Mouse (Mus musculus): ENCODE results near the gene Usp3. TPM values are rescaled to one million over a fixed set of nuclear protein-coding genes. Genes with fewer than 3 reads are reported as not detected.

Usp3 gene
- total RNA-seq (2021), result 10 to 100 TPM; 60.0 to 71.8 TPM
- long read RNA-seq, experiment 1, full-length matches to known transcripts, result 16 of 26 reads
- long read RNA-seq, experiment 1, partial matches to known transcripts, result 1 of 26 reads
- long read RNA-seq, experiment 1, other reads (novel, unspliced or antisense), result 9 of 26 reads
- long read RNA-seq, experiment 2, full-length matches to known transcripts, result 40 of 61 reads
- long read RNA-seq, experiment 2, partial matches to known transcripts, result 3 of 61 reads
- long read RNA-seq, experiment 2, other reads (novel, unspliced or antisense), result 18 of 61 reads

DNA sequence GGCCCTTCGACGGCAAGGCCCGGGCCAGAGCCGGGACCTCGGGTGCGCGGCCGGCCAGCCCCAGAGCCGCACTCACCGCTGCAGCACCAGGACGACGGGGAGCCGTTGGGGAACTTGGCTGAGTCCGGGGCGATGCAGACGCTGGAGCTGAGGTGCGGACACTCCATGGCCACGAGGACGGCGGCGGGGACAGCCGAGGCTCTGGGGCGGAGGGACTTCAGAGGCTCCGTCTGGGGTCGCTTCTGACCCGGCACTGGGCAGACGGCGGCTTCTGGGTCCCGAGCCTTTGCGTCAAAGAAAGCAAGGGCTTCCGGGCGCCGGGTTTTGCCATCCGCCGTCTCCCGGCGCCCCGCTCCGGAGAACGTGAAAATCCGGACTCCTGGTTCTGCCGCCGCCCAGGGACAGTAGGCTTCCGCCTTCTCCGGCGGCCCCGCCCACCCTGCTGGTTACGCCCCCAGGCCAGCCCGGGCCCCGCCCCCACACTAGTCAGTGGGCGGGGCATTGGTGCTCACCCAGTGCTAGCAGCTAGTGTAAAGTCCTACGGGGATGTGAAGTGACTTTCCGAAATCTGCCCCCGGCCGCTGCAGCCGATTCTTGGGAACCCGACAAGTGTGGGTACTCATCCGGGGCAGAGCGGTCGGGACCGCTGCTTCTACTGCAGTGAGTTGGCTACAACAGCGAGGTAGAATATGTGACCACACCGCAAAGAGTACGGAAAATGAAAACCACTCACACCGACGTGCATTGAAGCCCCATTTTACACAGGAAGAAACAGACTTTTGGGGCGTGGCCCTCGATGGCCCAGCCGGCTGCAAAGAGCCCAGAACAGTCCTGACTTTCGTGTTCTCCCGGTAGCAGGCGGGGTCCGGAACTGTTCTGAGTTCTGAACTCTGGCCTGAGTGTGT, at the start of gene Usp3:
Gene Usp3 (minus strand): TSS at position 435 of the 905 bp plus-strand sequence.
- DNase-seq (ENCODE audit: low spot score in 2 of 2), result peak; percentile 95 to 96

DNA sequence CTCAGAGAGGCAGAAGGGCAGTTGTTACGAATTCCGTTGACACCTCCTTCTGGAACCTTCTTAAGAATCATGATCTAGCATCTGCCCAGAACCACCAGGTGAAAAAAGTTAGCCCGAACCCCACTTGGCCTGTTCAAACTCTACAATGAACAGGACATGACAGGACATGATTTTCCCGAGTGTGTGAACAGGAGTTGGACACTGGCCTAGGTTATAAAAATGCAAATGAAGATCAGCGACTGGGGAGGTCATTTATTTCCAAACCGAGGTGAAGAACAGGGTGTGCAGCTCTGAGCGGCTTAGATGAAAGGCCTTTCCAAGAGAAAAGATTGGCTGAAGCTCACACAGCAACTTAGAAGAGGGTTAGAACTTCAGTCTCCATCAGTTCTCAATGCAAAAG, 47.5 kb upstream of the Usp3 start:
- no peak for DNase-seq (ENCODE audit: low spot score in 2 of 2)

DNA sequence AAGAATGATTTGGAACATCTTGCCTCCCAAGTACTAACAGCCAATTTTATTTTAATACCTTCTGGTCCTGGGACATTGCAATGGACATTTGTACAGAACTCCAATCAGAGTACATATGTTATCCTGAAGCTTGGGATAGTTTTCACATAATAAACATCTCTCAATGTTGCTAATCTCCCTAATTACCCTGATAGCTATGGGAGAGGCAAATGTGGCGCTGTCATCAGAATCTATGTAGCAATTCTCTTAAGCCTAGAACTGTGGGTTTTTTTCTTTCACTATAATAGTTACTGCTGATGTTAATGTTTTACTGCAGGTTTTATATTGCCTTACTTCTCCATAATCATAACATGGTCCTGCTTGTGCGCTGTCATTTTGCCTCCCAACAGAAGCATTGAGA, 46.7 kb upstream of the Usp3 start:
- no peak for DNase-seq (ENCODE audit: low spot score in 2 of 2)

DNA sequence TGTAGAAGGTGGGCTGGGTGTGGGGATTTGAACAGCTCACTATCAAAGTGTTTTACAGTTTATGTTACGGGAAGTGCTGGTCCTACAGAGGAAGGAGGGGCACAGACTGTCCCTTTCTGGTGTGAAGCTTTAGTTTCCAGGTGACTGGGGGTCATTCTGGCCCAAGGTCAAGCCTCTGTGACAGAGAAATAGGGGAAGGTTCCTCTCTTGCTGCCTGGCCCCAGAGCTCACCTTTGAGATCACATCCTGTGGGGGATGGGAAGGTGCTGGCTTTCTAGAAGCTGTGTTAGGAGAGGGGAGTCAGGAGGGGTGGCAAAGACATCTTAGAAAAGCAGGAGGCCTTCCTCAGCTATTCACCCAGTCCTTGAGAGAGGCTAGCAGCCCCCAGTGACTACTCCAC, 39.5 kb upstream of the Usp3 start:
- no peak for DNase-seq (ENCODE audit: low spot score in 2 of 2)

DNA sequence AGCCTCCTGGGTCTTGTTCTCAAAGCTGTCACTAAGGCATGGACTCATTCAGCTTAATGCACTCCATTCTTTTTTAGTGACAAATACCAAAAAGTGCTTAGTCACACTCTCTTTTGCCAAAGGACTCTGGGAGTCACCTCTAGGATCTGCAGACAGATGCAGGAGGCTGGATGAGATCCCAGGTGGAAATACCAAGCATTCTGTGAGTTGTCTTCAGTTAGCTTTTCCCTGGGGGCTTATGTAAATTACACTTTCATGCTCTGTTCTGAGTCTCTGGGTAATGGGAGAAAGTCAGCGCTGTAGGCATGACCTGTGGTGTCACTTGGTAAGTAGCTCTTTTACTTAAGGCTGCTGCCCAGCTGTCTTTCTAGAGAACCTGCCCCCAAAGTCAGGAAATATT, 38.0 kb upstream of the Usp3 start:
- no peak for DNase-seq (ENCODE audit: low spot score in 2 of 2)

DNA sequence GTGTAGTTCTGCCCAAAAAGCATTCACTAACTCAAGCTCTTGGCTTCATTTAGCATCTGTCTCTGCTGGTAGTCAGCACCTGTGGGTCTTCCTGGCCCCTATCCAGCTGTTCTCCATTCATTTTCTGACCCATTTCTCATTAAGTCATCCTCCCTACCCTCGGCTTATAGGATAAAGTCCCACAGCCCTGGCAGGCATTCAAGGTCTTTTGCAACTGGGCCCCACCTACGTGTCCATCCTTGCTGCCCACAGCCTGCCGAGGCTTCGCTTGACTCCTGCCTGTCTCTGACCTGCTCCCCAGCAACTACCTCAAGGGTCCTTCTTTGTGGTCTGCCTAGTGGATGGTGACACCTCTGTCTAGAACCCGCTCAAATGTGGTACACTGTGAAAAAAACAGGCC, 33.7 kb upstream of the Usp3 start:
- peak in 1 of 2 experiments; percentile 24 for DNase-seq (ENCODE audit: low spot score in 2 of 2)

DNA sequence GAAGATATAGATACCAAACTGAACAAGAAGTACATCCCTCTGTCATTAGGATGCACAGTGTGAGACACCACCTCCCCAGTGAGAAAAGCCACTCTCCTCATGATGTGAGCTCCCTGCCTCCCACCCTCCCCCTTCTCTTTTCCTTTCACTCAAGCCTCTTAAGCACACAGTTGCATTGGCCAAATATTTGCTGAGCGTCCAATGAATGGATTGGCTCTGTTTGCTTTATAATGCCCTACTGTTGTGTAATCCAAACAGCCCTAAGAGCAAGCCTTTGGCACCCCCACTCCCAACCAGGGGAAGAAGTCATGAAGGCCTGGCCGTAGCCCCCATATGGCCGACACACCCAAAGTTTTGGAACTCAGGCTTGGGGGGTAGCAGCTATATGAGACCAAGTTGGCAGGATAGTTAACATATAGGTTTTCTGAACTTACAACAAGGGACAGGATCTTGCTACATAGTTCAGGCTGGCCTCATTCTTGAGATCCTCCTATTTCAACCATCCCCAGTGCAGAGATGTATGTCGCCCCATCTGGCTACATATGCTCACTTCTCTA, 33.1 kb upstream of the Usp3 start:
- DNase-seq (ENCODE audit: low spot score in 2 of 2), result no peak

DNA sequence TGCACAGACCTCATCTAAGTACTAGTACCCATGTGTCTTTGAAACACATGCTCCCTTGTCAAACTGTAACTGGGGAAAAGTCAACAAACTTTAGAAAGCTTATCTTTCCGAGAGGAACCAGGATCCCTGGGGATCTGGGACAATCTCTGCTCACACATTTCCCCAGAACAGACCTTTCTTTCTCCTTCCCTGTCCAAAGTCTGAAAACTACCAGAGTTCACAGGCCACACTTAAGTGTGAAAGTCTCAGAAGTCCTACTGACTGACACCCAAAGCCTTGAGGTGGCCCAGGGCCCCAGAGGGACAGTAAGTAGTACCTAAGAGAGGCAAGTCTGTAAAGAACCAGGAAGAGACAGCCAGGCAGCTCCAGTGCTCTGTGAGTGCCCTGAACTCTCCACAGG, 31.9 kb upstream of the Usp3 start:
- DNase-seq (ENCODE audit: low spot score in 2 of 2), result no peak

DNA sequence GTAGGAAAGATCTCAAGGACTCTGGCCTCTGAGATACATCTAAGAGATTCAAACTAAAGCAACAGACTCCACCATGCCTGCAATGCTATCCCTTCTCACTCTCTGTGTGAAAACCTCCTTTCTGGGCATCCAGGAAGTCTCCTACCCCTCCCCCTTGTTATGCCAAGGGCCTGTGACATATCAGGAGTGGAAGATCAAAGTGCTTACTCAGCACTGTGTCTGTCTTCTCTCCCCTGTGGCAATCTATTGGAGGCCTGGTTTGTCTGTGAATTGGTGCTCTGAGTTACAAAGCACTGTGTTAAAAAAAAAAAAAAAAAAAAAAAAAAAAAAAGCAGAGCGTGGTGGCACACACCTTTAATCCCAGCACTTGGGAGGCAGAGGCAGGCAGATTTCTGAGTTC, 30.7 kb upstream of the Usp3 start:
- DNase-seq (ENCODE audit: low spot score in 2 of 2), result no peak

DNA sequence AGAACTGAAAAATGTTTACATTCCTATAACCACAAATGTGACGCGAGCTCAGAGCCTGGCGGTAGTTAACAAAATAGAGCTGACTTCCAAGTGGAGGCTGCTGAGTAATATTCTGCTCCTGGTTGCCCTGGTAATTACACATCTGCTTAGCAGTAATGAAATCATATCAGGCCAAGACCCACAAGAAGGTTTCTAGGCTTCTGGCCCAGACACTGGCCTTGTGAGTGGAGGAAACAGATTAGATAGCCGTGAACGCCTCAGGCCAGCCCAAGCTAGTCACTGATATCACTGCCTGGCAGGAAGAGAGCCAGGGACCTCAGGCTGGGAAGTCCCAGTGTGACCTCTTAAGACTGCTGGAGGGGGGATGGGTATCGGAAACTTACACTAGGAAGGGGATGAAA, 27.6 kb upstream of the Usp3 start:
- peak; percentile 24 to 59 for DNase-seq (ENCODE audit: low spot score in 2 of 2)

DNA sequence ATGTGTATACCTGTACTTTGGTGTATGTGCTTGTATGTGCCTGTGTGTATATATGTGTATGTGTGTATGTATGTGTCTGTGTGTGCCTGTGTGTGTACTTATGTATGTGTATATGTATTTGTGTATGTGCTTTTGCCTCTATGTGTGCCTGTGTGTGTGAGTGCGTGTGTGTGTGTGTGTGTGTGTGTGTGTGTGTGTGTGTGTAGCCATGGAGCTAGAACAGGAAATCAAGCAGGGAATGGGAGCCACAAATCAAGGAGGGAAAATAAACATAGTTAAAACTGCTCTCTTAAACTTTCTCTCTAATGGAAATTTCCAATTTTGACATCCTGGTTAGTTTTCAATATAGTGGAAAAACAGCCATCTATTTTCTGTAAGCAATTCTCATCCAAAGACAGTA, 27.1 kb upstream of the Usp3 start:
- DNase-seq (ENCODE audit: low spot score in 2 of 2), result no peak

DNA sequence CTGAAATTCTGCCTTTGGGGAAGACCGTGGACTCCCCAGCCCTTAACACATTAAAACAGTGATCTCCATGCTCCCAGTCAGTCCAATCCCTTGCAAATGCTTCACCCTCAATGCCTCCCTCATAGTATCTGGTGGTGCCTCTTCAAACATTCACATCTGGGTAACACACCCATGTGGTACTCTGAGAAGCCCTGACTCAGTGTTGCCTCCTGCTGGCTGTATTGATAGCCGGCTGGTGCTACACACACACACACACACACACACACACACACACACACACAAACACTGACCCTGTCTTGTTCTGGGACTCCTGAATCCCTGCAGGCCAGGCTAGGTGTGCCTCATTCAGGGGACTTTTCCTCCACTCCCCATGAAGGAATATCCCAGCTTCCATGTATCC, 24.9 kb upstream of the Usp3 start:
- DNase-seq (ENCODE audit: low spot score in 2 of 2), result no peak

DNA sequence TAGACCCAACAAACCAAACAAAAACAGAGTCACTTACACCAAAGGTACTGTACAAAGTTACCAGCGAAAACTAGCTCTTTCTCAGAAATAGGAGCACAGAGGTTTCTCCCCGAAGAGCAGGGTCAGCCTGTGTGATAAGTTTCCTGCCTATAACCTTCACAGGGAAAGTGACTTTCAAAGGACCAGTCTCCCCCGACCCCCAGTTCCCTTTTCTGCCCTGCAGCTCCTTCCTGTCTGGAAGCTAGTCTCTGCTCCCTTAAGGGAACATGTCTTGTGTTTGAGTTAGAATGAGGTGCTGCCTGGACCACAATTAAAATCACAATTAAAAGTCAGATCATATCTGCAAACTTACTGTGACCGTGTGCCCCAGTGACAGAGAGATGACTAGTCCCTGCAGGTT, 23.9 kb upstream of the Usp3 start:
- no peak for DNase-seq (ENCODE audit: low spot score in 2 of 2)

DNA sequence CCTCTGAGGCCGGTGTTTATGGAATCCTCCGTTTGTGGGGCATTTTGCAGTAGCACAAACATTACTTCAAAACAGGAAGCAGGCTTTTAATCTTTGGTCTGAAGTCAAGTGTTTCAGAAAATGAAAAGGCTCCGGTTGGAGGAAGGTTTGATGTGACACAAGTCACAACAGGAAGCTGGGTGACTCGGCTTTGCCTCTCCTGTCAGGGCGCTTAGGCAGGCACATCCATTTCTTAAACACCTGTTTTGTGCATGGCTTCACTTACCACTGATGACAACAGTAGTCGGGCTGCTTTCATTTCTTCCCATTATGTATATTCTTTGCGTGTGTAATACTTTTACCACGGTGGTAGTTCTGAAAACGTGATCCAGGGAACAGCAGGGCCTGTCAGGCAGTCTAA, 22.2 kb upstream of the Usp3 start:
- no peak for DNase-seq (ENCODE audit: low spot score in 2 of 2)

DNA sequence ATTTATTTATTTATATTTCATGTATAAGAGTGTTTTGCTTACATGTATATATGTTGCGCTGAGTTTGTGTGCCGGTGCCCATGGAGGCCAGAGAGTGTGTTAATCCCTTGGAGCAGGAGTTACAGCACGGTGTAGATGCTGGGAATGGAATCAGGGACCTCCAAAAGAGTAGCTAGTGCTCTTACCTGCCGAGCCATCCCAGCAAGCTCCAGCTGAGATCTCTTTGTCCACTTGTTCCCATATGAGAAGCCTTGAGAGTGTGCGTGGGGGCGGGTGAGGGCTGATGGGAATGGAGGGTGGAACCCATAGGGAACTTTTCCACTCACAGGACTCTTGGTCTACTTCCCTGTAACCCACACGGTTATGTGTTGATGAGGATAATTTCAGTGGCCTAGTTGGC, 21.6 kb upstream of the Usp3 start:
- DNase-seq (ENCODE audit: low spot score in 2 of 2), result no peak

DNA sequence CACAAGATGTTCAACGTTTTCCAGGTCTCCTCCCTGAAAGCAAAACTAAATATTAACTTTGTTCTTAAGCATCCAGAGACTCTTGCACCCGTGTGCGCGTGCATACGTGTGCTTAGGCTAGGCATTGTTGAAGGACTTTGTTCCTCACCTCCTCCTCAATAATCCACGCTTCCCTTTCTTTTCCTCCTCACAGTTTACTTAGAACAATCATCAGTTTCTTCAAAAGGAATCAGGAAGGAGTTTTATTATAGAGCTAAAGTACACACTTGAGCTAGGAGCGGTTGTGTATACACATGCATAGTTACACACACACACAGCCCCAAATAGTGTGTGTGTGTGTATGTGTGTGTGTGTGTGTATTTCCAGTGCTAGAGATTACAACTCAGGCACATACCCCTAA, 20.7 kb upstream of the Usp3 start:
- DNase-seq (ENCODE audit: low spot score in 2 of 2), result no peak

DNA sequence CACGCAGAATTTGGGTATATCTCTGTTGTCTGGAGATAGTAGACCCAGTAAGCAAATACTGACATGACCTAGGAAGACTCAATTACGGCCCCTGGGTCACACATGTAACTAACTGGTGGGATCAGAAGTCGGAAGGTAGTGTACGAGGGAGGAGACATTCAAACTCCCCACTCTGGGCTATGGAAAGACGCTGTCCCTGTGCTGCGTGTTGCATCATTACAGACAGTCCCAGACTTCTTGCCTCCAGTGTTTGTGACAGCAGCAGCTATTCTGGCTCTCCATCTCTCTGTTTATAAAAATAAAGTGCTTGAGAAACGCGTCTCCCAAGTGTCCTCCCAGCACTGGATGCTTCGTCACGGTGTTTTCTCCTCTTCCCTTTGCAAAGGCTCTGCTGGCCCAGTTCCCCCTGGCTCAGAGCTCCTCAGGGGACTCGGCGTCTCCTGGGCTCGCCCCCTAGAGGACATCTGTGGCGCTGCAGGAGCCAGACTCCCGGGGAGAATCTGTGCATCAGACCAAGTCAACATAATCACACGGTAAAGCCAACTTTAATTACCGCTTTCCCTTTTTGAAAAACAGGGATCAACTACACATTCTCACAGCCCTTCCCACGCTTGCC, 18.6 kb upstream of the Usp3 start:
- peak; percentile 62 to 73 for DNase-seq (ENCODE audit: low spot score in 2 of 2)

DNA sequence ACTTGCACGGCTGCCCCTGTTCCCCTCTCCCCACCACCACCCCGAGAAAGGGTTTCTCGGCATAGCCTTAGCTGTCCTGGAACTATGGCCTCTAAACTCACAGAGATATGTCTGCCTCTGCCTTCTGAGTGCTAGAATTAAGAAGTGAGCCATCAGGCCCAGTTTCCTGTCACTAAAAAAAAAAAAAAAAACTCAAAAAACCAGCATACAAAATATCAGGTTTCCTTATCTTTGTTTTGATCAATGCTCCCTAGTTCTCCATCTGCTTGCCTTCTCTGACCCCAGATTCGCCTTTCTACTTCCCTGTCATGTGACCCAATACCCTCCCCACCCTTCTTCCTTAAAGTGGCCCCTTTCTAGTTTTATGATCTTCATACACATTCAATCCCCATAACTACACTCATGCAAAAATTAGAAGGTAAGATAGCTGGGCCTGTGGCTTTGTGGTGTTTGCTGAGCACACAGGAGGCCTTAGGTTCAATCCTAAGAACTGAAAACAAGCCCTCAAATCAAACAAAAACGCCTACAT, 15.9 kb upstream of the Usp3 start:
- no peak for DNase-seq (ENCODE audit: low spot score in 2 of 2)

DNA sequence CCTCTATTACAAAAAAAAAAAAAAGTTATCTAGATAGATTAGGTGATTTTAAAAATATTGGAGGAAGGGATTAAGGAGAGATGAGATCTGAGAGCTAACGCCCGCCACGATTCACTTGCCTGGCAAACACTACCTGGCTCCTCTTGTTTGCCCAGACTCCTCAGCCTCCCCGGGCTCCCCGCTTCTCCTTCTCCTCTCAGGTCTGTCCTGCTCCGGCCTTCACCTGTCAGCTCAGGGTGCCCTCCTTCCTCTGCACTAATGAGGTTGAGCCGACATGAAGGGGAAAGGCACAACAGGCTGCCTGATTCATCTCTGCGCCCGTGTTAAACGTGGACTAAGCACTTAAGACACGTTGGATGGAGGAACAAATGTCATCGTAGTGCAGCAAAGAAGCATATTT, 13.9 kb upstream of the Usp3 start:
- DNase-seq (ENCODE audit: low spot score in 2 of 2), result no peak

DNA sequence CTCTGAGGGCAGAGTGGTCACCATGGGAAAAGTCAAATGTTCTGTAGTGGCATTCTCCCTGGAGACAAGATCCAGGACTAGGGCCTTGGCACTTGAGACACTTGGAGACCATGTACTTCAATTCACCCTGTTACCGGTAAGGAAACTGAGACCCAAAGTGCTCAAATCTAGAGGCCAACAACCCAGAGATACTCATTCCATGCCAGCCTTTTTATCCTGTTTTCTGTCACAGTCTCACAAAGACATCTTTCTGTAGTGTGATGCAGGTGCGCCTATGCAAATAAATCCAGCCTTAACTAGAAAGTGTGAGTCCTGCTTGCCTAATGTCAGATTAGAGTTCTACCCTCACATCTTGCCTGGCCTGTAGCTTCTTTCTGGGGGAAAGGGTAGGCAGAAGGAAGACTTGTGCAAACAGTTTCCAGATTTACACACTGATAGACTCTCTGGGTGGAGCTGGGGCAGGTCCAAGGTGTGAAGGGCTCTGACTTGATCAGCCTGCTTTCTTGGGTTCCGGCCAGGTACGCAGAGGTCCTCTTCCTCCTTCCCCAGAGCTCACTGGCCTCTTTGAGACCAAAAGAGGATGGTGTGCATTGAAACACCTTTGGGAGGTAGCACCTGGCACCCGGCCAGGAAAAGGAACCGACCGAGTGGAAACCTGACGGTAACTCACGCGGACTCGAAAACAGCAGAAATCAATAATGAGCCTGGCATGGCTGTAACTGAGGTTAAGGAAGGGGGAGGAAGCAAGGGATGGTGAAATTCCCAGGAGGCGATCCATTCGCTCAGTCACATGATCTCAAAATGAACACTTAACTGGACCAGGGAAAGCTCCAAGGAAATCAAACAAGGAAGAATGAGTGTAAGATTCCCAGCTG, 13.2 kb upstream of the Usp3 start:
- no peak for DNase-seq (ENCODE audit: low spot score in 2 of 2)
